Mouse (Mus musculus) thymus, adult 2 months (tissue): Measurements from ENCODE around the gene Pex10. TPM values are rescaled to one million over a fixed set of nuclear protein-coding genes. Genes with fewer than 3 reads are reported as not detected.
"Not testable (repeated sequence)": the region's sequence is repeated elsewhere in the genome, so short reads cannot be mapped to it uniquely, and the experiment has no call there.

ENCODE experiments used
- DNase-seq: peaks from one replicate; pipeline ENCODE4 v3.0.0; 2021
- H3K27ac ChIP-seq: fragments of 200-500 bp; 2 replicates; pipeline ENCODE4 v1.5.1; 2012; ENCODE audit warnings: low read length, control low read depth; ENCODE audit not compliant: control insufficient read depth, insufficient read depth
- H3K27me3 ChIP-seq: fragments of 200-500 bp; 2 replicates; pipeline ENCODE4 v1.6.1; 2012; ENCODE audit warnings: mild to moderate bottlenecking, low read length, moderate library complexity, mixed read lengths; ENCODE audit not compliant: control insufficient read depth, insufficient read depth
- H3K36me3 ChIP-seq: fragments of 200-500 bp; 2 replicates; pipeline ENCODE4 v1.6.1; 2012; ENCODE audit warnings: mild to moderate bottlenecking, low read length, moderate library complexity; ENCODE audit not compliant: control insufficient read depth, insufficient read depth
- H3K4me1 ChIP-seq: fragments of 200-500 bp; replicated peaks from 2 replicates; pipeline ENCODE4 v1.6.1; 2012; ENCODE audit warnings: low read length; ENCODE audit not compliant: control insufficient read depth, insufficient read depth
- H3K4me3 ChIP-seq: fragments of 200-500 bp; 2 replicates; pipeline ENCODE4 v1.5.1; 2012; ENCODE audit warnings: mild to moderate bottlenecking, low read length, control low read depth, moderate library complexity; ENCODE audit not compliant: control insufficient read depth, insufficient read depth
- CTCF ChIP-seq: fragments of 200-500 bp; IDR thresholded peaks from 2 replicates; pipeline ENCODE4 v1.5.1; 2012; ENCODE audit warnings: mild to moderate bottlenecking, control low read depth, low read length, moderate library complexity, borderline replicate concordance; ENCODE audit not compliant: control insufficient read depth, poor library complexity, insufficient read depth; ENCODE audit errors: extremely low read depth
- POLR2A ChIP-seq: fragments of 200-500 bp; IDR thresholded peaks from 2 replicates; pipeline ENCODE4 v1.6.1; 2012; ENCODE audit warnings: mild to moderate bottlenecking, low read length, control low read depth, moderate library complexity; ENCODE audit not compliant: control insufficient read depth, poor library complexity, insufficient read depth; ENCODE audit errors: extremely low read depth
- WGBS: fragments of 180-500 bp; shearing (Covaris S2); methylation state at CpG from one replicate; pipeline ENCODE4 v1.1.7; 2018; 5-methylcytosine and 5-hydroxymethylcytosine counted together
- polyA plus RNA-seq: library from polyadenylated mRNA; depleted of rRNA; stranded (reverse); fragments of >200 nt; gene quantifications from 2 replicates; pipeline ENCODE4 v1.2.3, GENCODE M21; 2012

Gene Pex10
- polyA plus RNA-seq, 1 experiment = 38.0 TPM

DNA sequence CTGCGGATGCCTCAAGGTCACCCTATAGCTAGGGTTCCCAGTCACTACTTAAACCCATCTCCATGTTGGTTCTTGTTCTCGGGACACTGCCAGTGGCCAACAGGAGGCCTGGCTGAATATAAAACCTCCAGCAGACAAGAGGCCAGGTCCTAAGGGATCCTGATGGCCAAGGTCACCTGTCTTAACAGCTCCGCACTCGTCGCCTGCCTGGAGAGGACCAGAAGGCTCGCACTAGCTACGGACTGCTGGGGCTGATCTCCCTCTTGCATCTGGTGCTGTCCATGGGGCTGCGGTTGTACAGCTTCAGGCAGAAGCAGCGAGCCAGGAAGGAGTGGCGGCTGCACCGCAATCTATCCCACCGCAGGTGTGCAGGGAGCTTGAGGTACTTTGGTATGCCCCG lies 3.4 kb downstream of the Pex10 start:
- 96% methylated on average over 13 of the region's 13 CpGs for WGBS
- Histone ChIP-seq H3K4me1 (peaks cover 14% of the 10 kb centered on the region), H3K27me3 (no peaks in the 10 kb centered on the region), H3K4me3 (no peak overlapping the region), H3K27ac (no peak overlapping the region), H3K36me3 (peaks cover 47% of the 10 kb centered on the region)
- TF ChIP-seq CTCF (no peak), POLR2A (no peak)
- no peak for DNase-seq

DNA sequence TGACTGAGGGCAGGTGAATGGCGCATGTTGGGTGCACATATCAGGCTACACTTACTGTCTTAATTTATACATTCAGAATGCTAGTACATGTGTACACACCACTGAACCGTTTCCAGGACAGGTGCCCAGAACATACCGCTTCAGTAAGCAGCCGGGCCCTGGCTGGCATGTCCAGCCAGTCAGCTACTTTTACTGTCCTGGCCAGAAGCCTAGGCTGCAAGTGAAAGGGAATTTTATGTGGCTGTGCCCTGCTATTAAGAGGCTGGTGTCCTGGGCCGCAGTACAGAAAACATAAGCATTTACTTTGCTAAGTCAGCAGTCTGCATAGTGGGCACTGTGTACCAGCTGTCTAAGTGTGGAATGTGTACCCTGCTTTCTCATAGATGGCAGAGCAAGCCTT lies 4.1 kb downstream of the Pex10 start:
- DNase-seq = no peak

DNA sequence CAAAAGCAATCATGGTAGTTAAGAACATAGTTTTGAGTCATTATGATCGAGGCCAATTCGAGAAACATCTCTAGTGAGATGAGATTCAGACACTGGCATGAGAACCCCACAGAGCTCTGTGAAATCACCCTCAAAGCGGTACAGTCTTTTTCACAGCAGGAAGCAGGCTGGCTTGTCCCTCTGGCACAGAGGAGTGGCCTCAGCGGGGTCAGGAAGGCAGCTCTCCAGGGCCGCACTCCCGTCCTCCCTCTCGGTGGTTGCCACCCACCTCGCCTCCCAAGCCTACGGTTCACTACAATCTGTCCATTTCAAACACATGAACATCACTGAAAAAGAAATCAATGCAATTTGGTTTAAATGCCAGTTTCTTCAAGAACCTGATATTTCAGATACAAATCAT lies 7.6 kb downstream of the Pex10 start:
- Histone ChIP-seq H3K4me3 (no peak overlapping the region), H3K36me3 (peaks cover 75% of the 10 kb centered on the region), H3K4me1 (no peaks in the 10 kb centered on the region), H3K27me3 (no peaks in the 10 kb centered on the region), H3K27ac (no peak overlapping the region)
- 97% methylated on average over 9 of the region's 9 CpGs for WGBS
- no peak for DNase-seq
- TF ChIP-seq POLR2A (no peak), CTCF (no peak)

More for the DNA sequence above, 4.1 kb downstream of the Pex10 start:
- Histone ChIP-seq H3K27me3 (no peaks in the 10 kb centered on the region), H3K27ac (no peak overlapping the region), H3K4me1 (peaks cover 14% of the 10 kb centered on the region), H3K4me3 (no peak overlapping the region), H3K36me3 (peaks cover 54% of the 10 kb centered on the region)
- 97% methylated on average over 5 of the region's 5 CpGs for WGBS
- no peak for TF ChIP-seq CTCF
- no peak for TF ChIP-seq POLR2A

DNA sequence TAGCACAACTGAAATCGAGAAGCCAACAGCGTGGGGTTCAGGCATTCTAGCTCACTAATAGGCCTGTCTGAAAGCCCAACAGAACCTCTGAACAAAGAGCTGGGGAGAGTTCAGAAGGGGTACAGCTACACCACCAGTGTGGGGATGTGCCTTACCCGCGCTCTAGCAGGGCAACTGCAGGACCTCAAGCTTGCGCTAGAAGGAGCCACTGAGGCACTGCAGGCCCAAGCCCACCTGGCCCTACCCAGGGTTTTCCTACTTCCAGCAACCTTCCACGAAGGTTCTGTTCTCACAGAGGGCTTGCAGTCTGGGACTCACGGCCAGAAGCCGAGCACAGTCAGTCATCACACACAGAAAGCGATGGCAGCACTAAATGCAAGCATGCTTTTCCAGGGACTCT lies 8.3 kb downstream of the Pex10 start:
- H3K4me1 ChIP-seq = no peaks in the 10 kb centered on the region
- no peaks in the 10 kb centered on the region for H3K27me3 ChIP-seq
- no peak overlapping the region for H3K4me3 ChIP-seq
- TF ChIP-seq CTCF = no peak
- TF ChIP-seq POLR2A = no peak
- 96% methylated on average over 9 of the region's 9 CpGs for WGBS
- peaks cover 81% of the 10 kb centered on the region for H3K36me3 ChIP-seq
- DNase-seq = no peak
- no peak overlapping the region for H3K27ac ChIP-seq

DNA sequence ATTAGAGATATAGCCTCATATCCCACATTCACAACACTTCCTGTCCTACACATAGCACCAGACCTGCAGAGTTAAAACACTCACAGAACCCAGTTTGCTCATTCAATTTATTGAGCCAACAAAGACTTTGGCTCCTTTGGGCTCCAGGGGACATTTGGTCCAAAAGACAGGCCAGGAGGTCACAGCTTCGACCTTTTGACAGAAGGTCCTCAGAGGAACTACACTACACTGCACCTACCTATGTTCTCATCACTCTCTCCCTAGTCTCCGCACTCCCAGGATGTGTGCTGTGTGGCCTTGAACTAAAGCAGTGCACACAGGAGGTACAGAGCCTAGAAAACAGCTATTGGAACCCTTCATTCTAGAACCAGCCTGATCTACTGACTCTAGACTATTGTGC lies 9.0 kb downstream of the Pex10 start:
- TF ChIP-seq CTCF (no peak), POLR2A (no peak)
- H3K36me3 ChIP-seq = peaks cover 81% of the 10 kb centered on the region
- H3K27me3 ChIP-seq = no peaks in the 10 kb centered on the region
- 94% methylated on average over 2 of the region's 2 CpGs for WGBS
- no peak for DNase-seq
- no peaks in the 10 kb centered on the region for H3K4me1 ChIP-seq
- no peak overlapping the region for H3K4me3 ChIP-seq
- no peak overlapping the region for H3K27ac ChIP-seq

DNA sequence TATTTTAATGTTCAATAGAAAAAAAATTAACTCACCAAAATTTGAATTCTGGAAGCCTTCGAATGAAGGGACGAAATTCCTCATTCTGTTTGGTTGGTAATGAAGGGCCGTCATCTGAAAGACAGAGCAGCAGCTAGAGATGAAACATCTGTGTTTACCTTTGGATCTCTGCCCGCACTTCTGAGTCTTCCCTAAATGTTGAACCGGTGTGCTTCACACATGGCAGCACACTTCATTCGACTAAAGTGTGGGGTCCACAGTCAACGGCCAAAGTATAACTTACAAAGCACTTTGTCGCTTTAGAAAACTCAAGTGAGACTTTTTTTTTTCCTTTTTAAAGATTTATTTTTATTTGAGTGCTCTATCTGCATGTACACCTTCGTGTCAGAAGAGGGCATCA lies 9.9 kb downstream of the Pex10 start:
- Histone ChIP-seq H3K36me3 (peaks cover 76% of the 10 kb centered on the region), H3K4me3 (no peak overlapping the region), H3K27me3 (no peaks in the 10 kb centered on the region), H3K4me1 (no peaks in the 10 kb centered on the region), H3K27ac (no peak overlapping the region)
- WGBS = 93% methylated on average over 9 of the region's 9 CpGs
- no peak for DNase-seq
- TF ChIP-seq CTCF = no peak
- TF ChIP-seq POLR2A = no peak

DNA sequence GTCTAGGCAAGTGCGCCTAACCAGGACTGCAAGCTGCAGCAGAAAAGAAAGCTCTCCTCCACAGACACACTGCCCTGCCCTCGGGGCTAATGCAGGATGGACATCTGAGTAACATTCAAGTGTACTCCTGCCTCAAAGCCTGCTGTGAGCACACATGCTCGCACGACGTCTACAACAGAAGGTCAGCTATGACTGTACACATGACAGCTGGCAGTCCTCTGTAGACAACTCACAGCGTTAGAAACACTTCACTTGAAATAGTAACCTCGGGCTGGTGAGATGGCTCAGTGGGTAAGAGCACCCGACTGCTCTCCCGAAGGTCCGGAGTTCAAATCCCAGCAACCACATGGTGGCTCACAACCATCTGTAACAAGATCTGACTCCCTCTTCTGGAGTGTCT lies 12.0 kb downstream of the Pex10 start:
- H3K27me3 ChIP-seq, H3K4me3 ChIP-seq, DNase-seq, H3K27ac ChIP-seq: not testable (repeated sequence)
- Histone ChIP-seq H3K36me3 (peaks cover 57% of the 10 kb centered on the region), H3K4me1 (peaks cover 14% of the 10 kb centered on the region)
- WGBS = 95% methylated on average over 10 of the region's 10 CpGs
